Mouse (Mus musculus) heart, postnatal 25 days (tissue): ENCODE data around the gene Stxbp2. TPM values are rescaled to one million over a fixed set of nuclear protein-coding genes. Genes with fewer than 3 reads are reported as not detected.
A peak's percentile ranks its signal among the peaks of the same experiment; 100 is the strongest.

ENCODE experiments used
- DNase-seq: peaks from one replicate; pipeline ENCODE4 v3.0.0; 2022; ENCODE audit warnings: low spot score
- intact Hi-C: fragments of 180-260 bp; cut with DNase I; formaldehyde crosslinking; loops from one replicate; pipeline ENCODE4 v1.15.1; 2025
- total RNA-seq, 2 experiments: library from RNA; stranded (reverse); gene quantifications; 2 replicates each; pipeline ENCODE4 v1.2.3; 2021

The Stxbp2 gene
- total RNA-seq, 2 experiments from 2014 or later, result 4.5 to 4.8 TPM

GRCm38 (mm10) chr8:3626971-3627370 is 3.8 kb upstream of the Stxbp2 start:
- no peak for DNase-seq
- intact Hi-C loops, result no loop called here

GRCm38 (mm10) chr8:3628014-3628413 is 2.7 kb upstream of the Stxbp2 start:
- no peak for DNase-seq
- intact Hi-C loops, result no loop called here

- intact Hi-C loops, result no loop called here
- no peak for DNase-seq
These were observed 722 bp downstream of the Stxbp2 start for GRCm38 (mm10) chr8:3631478-3631875.

GRCm38 (mm10) chr8:3645804-3646203 is 15.0 kb downstream of the Stxbp2 start:
- DNase-seq, result no peak
- intact Hi-C loops, result no loop called here

- no peak for DNase-seq
- intact Hi-C loops, result no loop called here
These were observed 16.2 kb downstream of the Stxbp2 start for GRCm38 (mm10) chr8:3646824-3647531.

- intact Hi-C loops, result no loop called here
- DNase-seq, result no peak
These were observed 16.8 kb downstream of the Stxbp2 start for GRCm38 (mm10) chr8:3647561-3647960.

GRCm38 (mm10) chr8:3648268-3648667 is 17.5 kb downstream of the Stxbp2 start:
- no peak for DNase-seq

GRCm38 (mm10) chr8:3648990-3649389 is 18.2 kb downstream of the Stxbp2 start:
- intact Hi-C loops, result no loop called here
- DNase-seq, result no peak

More at GRCm38 (mm10) chr8:3648268-3648667, 17.5 kb downstream of the Stxbp2 start:
- intact Hi-C loops, result no loop called here

- intact Hi-C loops, result no loop called here
- DNase-seq, result no peak
These were observed 22.1 kb downstream of the Stxbp2 start for GRCm38 (mm10) chr8:3652845-3653244.

- intact Hi-C loops, result no loop called here
- DNase-seq, result no peak
These were observed 24.2 kb downstream of the Stxbp2 start for GRCm38 (mm10) chr8:3654726-3655508.

- DNase-seq, result no peak
These were observed 24.8 kb downstream of the Stxbp2 start, which contains the start of gene Retn for GRCm38 (mm10) chr8:3655526-3655925. Gene Retn, plus strand, starts transcription at chr8:3655770.

GRCm38 (mm10) chr8:3656725-3657381 is 26.1 kb downstream of the Stxbp2 start:
- DNase-seq, result no peak
- intact Hi-C loops, result no loop called here

More at GRCm38 (mm10) chr8:3655526-3655925, 24.8 kb downstream of the Stxbp2 start, which contains the start of gene Retn:
- intact Hi-C loops, result no loop called here

GRCm38 (mm10) chr8:3660889-3661288 is 30.1 kb downstream of the Stxbp2 start:
- intact Hi-C loops, result no loop called here
- no peak for DNase-seq

GRCm38 (mm10) chr8:3664405-3664804 is 33.6 kb downstream of the Stxbp2 start:
- intact Hi-C loops, result no loop called here
- no peak for DNase-seq

- DNase-seq, result no peak
- intact Hi-C loops, result no loop called here
These were observed 34.8 kb downstream of the Stxbp2 start, which contains the start of gene Mcemp1 for GRCm38 (mm10) chr8:3665507-3665906. Gene Mcemp1, plus strand, starts transcription at chr8:3665754.

GRCm38 (mm10) chr8:3670388-3670787 is 39.6 kb downstream of the Stxbp2 start:
- intact Hi-C loops, result no loop called here

GRCm38 (mm10) chr8:3671980-3672491 is 41.3 kb downstream of the Stxbp2 start, which contains the start of gene Fcor:
Gene Fcor, minus strand, starts transcription at chr8:3672362.
- DNase-seq, result peak; percentile 53
- intact Hi-C loops, result loop anchor here (1.0 to 2.0 kb wide), 4 partner anchors 47 to 313 kb away; partner anchors contain the start of gene Pcp2

More at GRCm38 (mm10) chr8:3670388-3670787, 39.6 kb downstream of the Stxbp2 start:
- DNase-seq, result no peak

- intact Hi-C loops, result no loop called here
- no peak for DNase-seq
These were observed 43.9 kb downstream of the Stxbp2 start for GRCm38 (mm10) chr8:3674671-3675070.

- intact Hi-C loops, result no loop called here
- peak; percentile 86 for DNase-seq
These were observed 45.6 kb downstream of the Stxbp2 start, which contains the start of gene Trappc5 for GRCm38 (mm10) chr8:3676131-3676992. Gene Trappc5, plus strand, starts transcription at chr8:3676299.
